Mouse (Mus musculus) kidney, adult 2 months (tissue): ENCODE measurements around the gene Chka.

Source experiments
- CTCF ChIP-seq: fragments of 200-500 bp; conservative IDR thresholded peaks from 2 replicates; pipeline ENCODE4 v1.5.1; 2011; ENCODE audit warnings: low read depth, mild to moderate bottlenecking, control low read depth, low read length, moderate library complexity, mixed read lengths; ENCODE audit not compliant: insufficient read depth, insufficient read length
- POLR2A ChIP-seq: fragments of 200-500 bp; IDR thresholded peaks from one replicate; pipeline ENCODE4 v1.6.1; 2011; ENCODE audit warnings: low read depth, low read length, control low read depth

DNA sequence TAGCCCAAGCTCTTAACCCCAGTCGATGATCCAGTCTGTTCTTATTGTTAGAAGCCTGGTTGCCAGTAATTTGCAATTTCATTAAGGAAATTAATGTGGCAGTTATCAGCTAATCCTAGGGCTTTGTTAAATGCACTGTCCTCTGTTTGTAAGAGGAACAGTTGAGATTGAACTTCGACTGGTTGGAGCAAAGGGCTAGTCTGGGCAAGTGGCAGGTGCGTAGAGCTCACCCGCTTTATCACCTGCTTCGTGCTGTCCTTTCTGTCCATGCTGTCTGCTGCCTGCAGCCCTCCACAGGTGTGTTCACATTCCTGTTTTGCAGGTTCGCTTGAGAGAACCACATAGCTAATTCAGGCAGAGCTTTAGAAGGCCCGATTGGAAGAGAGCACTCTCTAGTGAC is 23.5 kb downstream of the Chka start:
- TF ChIP-seq CTCF = no peak
- TF ChIP-seq POLR2A = no peak
